Mouse (Mus musculus) brown adipose tissue, adult 24 weeks (tissue): ENCODE measurements around the gene Ttc7b. TPM values are rescaled to one million over a fixed set of nuclear protein-coding genes. Genes with fewer than 3 reads are reported as not detected.

ENCODE experiments used
- H3K27ac ChIP-seq: fragments of 200-500 bp; replicated peaks from 2 replicates; pipeline ENCODE4 v1.5.1; 2012; ENCODE audit warnings: low read depth, mild to moderate bottlenecking, low read length
- H3K4me1 ChIP-seq: fragments of 200-500 bp; 2 replicates; pipeline ENCODE4 v1.6.1; 2012; ENCODE audit warnings: low read length, mixed read lengths; ENCODE audit not compliant: control insufficient read depth, insufficient read depth, insufficient read length
- H3K4me3 ChIP-seq: fragments of 200-500 bp; 2 replicates; pipeline ENCODE4 v1.5.1; 2012; ENCODE audit warnings: low read depth, mild to moderate bottlenecking, low read length, moderate library complexity; ENCODE audit not compliant: insufficient read depth
- polyA plus RNA-seq: library from polyadenylated mRNA; stranded (reverse); fragments of >200 nt; gene quantifications from 2 replicates; pipeline ENCODE4 v1.2.4, GENCODE M21; 2012; ENCODE audit not compliant: missing spikeins, insufficient read depth, insufficient read length

The Ttc7b gene
- polyA plus RNA-seq, 1 experiment, result 37.7 TPM

DNA sequence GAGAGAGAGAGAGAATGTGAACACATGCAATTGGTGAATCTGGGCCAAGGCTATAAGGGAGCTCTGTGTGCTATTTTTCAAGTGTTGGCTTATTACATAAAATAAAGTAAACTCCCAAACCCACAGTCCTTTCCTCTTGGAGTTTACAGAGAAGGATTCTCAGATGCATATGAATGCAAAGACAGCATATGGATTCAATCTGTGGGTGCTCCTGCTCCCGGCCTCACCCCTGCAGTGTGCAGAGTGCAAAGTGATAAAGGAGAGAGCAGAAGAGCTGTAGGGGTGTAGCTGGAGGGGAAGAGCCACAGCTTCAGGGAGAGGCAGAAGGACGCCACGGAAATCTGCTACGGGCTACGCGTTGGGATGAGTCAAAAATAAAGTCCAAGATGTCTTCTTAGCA is 258.9 kb downstream of the Ttc7b start:
- Histone ChIP-seq H3K4me3 (no peak overlapping the region), H3K4me1 (peaks cover 4% of the 10 kb centered on the region; the same call in 1 of the 2 replicates), H3K27ac (no peak overlapping the region)

- Histone ChIP-seq H3K4me3 (no peak overlapping the region), H3K4me1 (peaks cover 4% of the 10 kb centered on the region; the same call in 1 of the 2 replicates), H3K27ac (no peak overlapping the region)
These were observed 260.5 kb downstream of the Ttc7b start for GRCm38 (mm10) chr12:100260151-100260550.

- H3K27ac ChIP-seq, result no peak overlapping the region
These were observed 262.8 kb downstream of the Ttc7b start for GRCm38 (mm10) chr12:100257779-100258178.

GRCm38 (mm10) chr12:100255441-100255949 is 265.1 kb downstream of the Ttc7b start:
- Histone ChIP-seq H3K4me1 (no peaks in the 10 kb centered on the region), H3K4me3 (no peak overlapping the region), H3K27ac (no peak overlapping the region)

More at GRCm38 (mm10) chr12:100257779-100258178, 262.8 kb downstream of the Ttc7b start:
- no peaks in the 10 kb centered on the region for H3K4me1 ChIP-seq
- H3K4me3 ChIP-seq, result no peak overlapping the region

- Histone ChIP-seq H3K27ac (no peak overlapping the region), H3K4me3 (no peak overlapping the region), H3K4me1 (no peaks in the 10 kb centered on the region)
These were observed 266.2 kb downstream of the Ttc7b start for GRCm38 (mm10) chr12:100254471-100254870.

Other genes with a start within 250 kb of the Ttc7b start
- gene Rps6ka5, start 206.2 kb upstream of the Ttc7b start, polyA plus RNA-seq, result 4.5 and 9.4 TPM in 2 replicates